Mouse (Mus musculus): ENCODE measurements around the gene Ankrd65. TPM values are rescaled to one million over a fixed set of nuclear protein-coding genes. Genes with fewer than 3 reads are reported as not detected.
"Not testable (repeated sequence)": the region's sequence is repeated elsewhere in the genome, so short reads cannot be mapped to it uniquely, and the experiment has no call there.

The Ankrd65 gene
- 0.18 TPM in 1 of 2 replicates, not detected in the other for polyA plus RNA-seq (2015; fragmentation: Nextera tagmentation; extraction: Ambion mirVana)

DNA sequence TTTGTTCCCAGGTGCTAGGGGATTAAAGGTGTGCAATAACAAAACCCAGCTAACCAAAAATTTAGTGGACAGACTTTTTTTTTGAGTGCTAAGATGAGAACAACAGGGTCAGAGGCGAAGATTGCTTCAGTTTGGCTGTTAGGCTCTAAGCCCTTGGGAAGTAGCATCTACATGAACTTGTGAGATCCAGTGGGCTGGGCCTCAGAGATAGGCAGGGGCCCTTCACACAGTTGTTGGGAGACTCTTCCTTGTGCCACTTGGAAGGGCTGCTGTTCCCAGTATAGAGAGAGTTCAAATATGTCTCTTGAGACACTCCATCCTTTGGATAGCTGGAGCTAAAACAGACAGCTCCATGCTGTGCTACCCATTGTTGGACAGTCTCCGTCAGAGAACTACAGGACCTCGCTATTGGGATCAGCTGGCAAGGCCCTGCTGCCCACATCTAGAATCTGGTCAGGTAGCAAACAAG, at the start of gene Ankrd65:
Gene Ankrd65 (plus strand): TSS at position 419 of the 469 bp plus-strand sequence.
- Histone ChIP-seq H3K9ac (no peak within 1 kb of the TSS), H3K27me3 (peaks cover 10% of the 10 kb centered on the region), H3K27ac (no peak within 1 kb of the TSS), H3K4me2 (no peak within 1 kb of the TSS), H3K9me3 (replicated peaks) (no peaks in the 10 kb centered on the region), H3K4me3 (no peak within 1 kb of the TSS), H3K36me3 (ENCODE audit: poor library complexity, severe bottlenecking) (no peaks in the 10 kb centered on the region), H3K4me1 (peaks cover 3% of the 10 kb centered on the region; the same call in 1 of the 2 replicates)
- 76% methylated on average over 3 of the region's 3 CpGs for WGBS
- no peak for ATAC-seq

GRCm38 (mm10) chr4:155740681-155741080, 49.6 kb upstream of the Ankrd65 start:
- not testable (repeated sequence) for H3K4me3 ChIP-seq; H3K9ac ChIP-seq; H3K27ac ChIP-seq; ATAC-seq; H3K27me3 ChIP-seq; H3K9me3 ChIP-seq (replicated peaks); H3K4me2 ChIP-seq
- Histone ChIP-seq H3K4me1 (peaks cover 11% of the 10 kb centered on the region), H3K36me3 (ENCODE audit: poor library complexity, severe bottlenecking) (peaks cover 86% of the 10 kb centered on the region)
- WGBS: 91% methylated on average over 10 of the region's 10 CpGs

GRCm38 (mm10) chr4:155742684-155743083, 47.6 kb upstream of the Ankrd65 start:
- Histone ChIP-seq H3K9me3 (replicated peaks) (no peaks in the 10 kb centered on the region), H3K4me1 (no peaks in the 10 kb centered on the region), H3K27me3 (no peaks in the 10 kb centered on the region), H3K9ac (no peak overlapping the region), H3K4me2 (no peak overlapping the region), H3K27ac (no peak overlapping the region), H3K36me3 (ENCODE audit: poor library complexity, severe bottlenecking) (peaks cover 95% of the 10 kb centered on the region), H3K4me3 (no peak overlapping the region)
- 94% methylated on average over 5 of the region's 5 CpGs for WGBS
- no peak for ATAC-seq

DNA sequence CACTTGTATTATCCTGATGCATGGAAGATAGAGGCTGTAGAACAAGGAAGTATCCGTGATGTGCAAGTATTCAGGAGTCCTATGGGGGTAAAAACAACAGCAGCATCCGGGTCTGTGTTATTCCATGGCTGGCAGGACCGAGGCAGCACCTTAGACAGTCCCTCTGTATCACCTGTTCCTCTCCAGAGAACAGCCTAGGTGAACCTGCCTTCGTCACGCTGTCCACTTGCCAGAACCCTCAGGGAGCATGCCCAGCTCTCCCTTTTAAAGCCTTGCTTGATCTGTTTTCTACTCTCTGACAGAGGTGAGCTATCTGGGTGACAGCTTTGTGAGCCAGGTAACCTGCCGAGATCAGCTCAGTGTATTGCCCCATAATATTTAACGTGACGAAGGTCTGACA, 45.8 kb upstream of the Ankrd65 start:
- 92% methylated on average over 8 of the region's 8 CpGs for WGBS
- Histone ChIP-seq H3K27ac (no peak overlapping the region), H3K36me3 (ENCODE audit: poor library complexity, severe bottlenecking) (peaks cover 98% of the 10 kb centered on the region), H3K4me2 (no peak overlapping the region), H3K4me1 (no peaks in the 10 kb centered on the region), H3K9me3 (replicated peaks) (no peaks in the 10 kb centered on the region), H3K9ac (no peak overlapping the region), H3K27me3 (no peaks in the 10 kb centered on the region), H3K4me3 (no peak overlapping the region)
- ATAC-seq: no peak

DNA sequence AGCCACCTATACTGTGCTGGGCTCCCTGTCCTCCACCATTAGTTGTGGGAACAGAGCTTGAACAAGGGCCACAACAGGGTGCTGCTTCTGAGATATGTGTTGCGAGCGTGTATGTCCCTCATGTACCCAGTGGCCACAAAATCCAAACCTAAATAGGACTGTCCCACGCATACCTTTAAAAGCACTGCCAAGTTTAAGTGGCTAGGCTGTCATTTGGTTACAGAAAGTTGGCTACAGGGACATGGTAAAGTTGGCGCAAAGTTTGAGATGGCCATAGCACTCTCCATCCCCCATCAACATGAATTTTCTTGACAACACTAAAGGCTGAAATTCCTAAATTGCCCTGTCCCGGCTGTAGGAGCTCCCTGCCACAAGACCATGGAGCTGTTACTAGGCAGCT, 45.1 kb upstream of the Ankrd65 start:
- Histone ChIP-seq H3K27ac (no peak overlapping the region), H3K36me3 (ENCODE audit: poor library complexity, severe bottlenecking) (peaks cover 98% of the 10 kb centered on the region), H3K4me1 (no peaks in the 10 kb centered on the region), H3K4me3 (no peak overlapping the region), H3K9me3 (replicated peaks) (no peaks in the 10 kb centered on the region), H3K27me3 (no peaks in the 10 kb centered on the region), H3K9ac (no peak overlapping the region), H3K4me2 (no peak overlapping the region)
- WGBS: 95% methylated on average over 5 of the region's 5 CpGs
- no peak for ATAC-seq

DNA sequence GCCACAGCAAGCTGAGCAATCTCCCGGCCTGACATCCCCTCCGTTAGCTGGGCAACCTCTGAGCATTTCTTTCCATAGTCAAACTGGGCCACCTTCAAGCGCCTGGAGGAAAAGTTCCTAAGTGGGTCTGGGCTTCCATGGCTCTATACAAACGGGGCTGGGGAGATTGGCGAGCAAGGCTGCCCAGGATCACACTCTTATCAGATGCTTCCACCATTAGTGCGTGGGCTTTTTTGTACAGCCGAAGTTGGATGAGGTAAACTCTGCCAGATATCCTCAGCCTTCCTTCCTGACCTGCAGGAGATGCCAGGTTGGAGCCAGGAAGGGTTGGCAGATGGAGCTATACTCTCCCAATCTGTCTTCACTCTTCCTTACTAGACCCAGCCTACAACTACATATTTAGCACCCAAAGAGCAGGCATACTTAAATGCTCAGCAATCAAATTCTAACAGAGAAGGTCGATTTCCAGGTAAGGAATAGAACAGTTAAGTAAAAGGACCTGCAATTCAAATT, 44.1 kb upstream of the Ankrd65 start:
- peaks cover 98% of the 10 kb centered on the region for H3K36me3 ChIP-seq (ENCODE audit: poor library complexity, severe bottlenecking)
- H3K4me2 ChIP-seq: no peak overlapping the region
- H3K27ac ChIP-seq: no peak overlapping the region
- no peaks in the 10 kb centered on the region for H3K9me3 ChIP-seq (replicated peaks)
- H3K4me1 ChIP-seq: no peaks in the 10 kb centered on the region
- 88% methylated on average over 8 of the region's 8 CpGs for WGBS
- H3K27me3 ChIP-seq: no peaks in the 10 kb centered on the region
- H3K9ac ChIP-seq: no peak overlapping the region
- no peak for ATAC-seq
- H3K4me3 ChIP-seq: no peak overlapping the region

GRCm38 (mm10) chr4:155746575-155747490, 43.4 kb upstream of the Ankrd65 start:
- no peaks in the 10 kb centered on the region for H3K4me1 ChIP-seq
- H3K27ac ChIP-seq: no peak overlapping the region
- no peak overlapping the region; the same call in 1 of the 2 replicates for H3K9ac ChIP-seq
- H3K4me3 ChIP-seq: no peak overlapping the region
- no peaks in the 10 kb centered on the region for H3K27me3 ChIP-seq
- ATAC-seq: no peak
- peaks cover 98% of the 10 kb centered on the region for H3K36me3 ChIP-seq (ENCODE audit: poor library complexity, severe bottlenecking)
- no peak overlapping the region for H3K4me2 ChIP-seq
- H3K9me3 ChIP-seq (replicated peaks): no peaks in the 10 kb centered on the region
- WGBS: 85% methylated on average over 17 of the region's 17 CpGs

- no peak for ATAC-seq
- H3K27ac ChIP-seq: no peak overlapping the region
- no peaks in the 10 kb centered on the region for H3K27me3 ChIP-seq
- peaks cover 30% of the 10 kb centered on the region for H3K4me1 ChIP-seq
- H3K36me3 ChIP-seq (ENCODE audit: poor library complexity, severe bottlenecking): peaks cover 47% of the 10 kb centered on the region
- no peak overlapping the region for H3K4me3 ChIP-seq
- H3K4me2 ChIP-seq: no peak overlapping the region
- WGBS: 89% methylated on average over 12 of the region's 12 CpGs
- H3K9ac ChIP-seq: no peak overlapping the region
- H3K9me3 ChIP-seq (replicated peaks): no peaks in the 10 kb centered on the region
Observed at GRCm38 (mm10) chr4:155757011-155757410, 33.2 kb upstream of the Ankrd65 start.

DNA sequence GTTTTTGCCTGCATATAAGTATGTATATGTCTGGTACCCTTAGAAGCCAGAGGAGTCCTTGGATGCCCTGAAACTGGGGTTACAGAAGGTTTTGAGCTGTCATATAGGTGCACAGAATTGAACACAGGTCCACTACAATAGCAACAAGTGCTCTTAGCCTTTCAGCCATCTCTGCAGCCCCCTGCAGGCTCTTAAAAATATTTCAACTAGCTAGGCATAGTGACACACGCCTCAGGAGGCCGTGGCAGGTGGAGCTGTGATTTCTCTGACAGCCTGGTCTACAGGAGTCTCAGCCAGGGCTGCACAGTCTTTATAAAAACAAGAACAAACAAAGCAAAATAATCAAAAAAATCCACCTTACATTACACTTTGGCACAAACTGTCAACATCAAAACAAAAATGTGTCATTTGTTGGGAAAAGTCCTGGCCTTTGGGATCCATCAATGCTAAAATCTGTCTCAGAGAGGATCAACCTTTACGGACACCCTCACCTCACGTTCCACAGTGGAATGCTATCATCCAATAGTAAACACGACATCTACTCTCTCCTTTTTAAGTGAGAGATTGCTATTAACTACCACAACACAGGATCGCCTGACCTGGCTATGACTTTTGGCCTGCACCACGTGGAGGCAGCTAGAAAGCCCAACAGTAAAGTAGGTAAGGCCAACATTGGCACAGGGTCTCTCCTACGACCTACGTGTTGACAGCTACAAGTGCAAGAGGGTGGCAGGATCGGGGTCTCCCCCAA, 30.2 kb upstream of the Ankrd65 start:
- peak; percentile 37 for ATAC-seq
- Histone ChIP-seq H3K4me1 (peaks cover 30% of the 10 kb centered on the region), H3K36me3 (ENCODE audit: poor library complexity, severe bottlenecking) (peaks cover 21% of the 10 kb centered on the region), H3K27ac (no peak overlapping the region), H3K9ac (peak overlapping the region; percentile 83), H3K4me3 (peak overlapping the region; percentile 86), H3K9me3 (replicated peaks) (no peaks in the 10 kb centered on the region), H3K27me3 (no peaks in the 10 kb centered on the region), H3K4me2 (peak overlapping the region; percentile 97)
- 3% methylated on average over 10 of the region's 10 CpGs for WGBS

DNA sequence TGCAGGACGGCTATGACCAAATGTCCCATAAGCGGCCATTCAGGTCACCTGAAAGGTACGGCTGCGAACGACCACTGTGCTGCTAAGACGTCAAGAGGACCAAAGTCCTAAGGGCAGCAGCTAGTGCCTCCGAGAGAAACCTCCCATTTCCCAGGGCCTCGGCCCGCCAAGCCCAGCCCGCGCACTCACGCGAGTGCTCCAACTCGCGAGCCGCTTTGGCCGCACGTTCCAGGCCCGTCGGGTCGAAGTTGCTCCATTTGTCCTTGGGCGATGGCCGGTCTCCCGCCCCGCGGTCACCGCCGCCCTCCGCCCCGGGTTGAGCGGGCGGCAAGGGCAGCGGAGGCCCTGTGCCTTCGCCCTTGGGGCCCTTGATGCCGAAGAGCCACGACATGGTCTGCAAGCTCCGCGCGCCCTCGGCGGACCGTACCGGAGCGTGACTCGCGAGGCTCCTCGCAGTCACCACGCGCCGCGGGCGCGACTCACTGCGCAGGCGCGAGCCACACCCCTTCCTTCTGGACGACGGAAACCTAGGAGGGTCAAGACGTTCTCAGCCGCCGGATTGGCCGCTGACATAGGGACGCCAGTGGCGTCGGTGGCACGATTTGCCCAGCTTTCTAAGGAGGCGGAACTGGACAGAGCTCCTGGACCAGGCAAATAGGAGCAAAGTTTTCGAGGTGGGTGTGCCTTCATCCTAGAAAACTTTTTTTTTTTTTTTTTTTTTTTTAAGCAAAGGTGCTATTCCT, 29.5 kb upstream of the Ankrd65 start, which contains the start of gene Atad3a:
Gene Atad3a (minus strand): TSS at position 481 of the 743 bp plus-strand sequence.
- Histone ChIP-seq H3K27me3 (no peaks in the 10 kb centered on the region), H3K4me2 (peak within 1 kb of the TSS; percentile 97), H3K4me1 (peaks cover 30% of the 10 kb centered on the region), H3K27ac (no peak within 1 kb of the TSS), H3K9ac (peak within 1 kb of the TSS; percentile 83), H3K36me3 (ENCODE audit: poor library complexity, severe bottlenecking) (peaks cover 13% of the 10 kb centered on the region), H3K9me3 (replicated peaks) (no peaks in the 10 kb centered on the region), H3K4me3 (peak within 1 kb of the TSS; percentile 86)
- under 1% methylated on average over 61 of the region's 68 CpGs for WGBS
- peak; percentile 97 for ATAC-seq

DNA sequence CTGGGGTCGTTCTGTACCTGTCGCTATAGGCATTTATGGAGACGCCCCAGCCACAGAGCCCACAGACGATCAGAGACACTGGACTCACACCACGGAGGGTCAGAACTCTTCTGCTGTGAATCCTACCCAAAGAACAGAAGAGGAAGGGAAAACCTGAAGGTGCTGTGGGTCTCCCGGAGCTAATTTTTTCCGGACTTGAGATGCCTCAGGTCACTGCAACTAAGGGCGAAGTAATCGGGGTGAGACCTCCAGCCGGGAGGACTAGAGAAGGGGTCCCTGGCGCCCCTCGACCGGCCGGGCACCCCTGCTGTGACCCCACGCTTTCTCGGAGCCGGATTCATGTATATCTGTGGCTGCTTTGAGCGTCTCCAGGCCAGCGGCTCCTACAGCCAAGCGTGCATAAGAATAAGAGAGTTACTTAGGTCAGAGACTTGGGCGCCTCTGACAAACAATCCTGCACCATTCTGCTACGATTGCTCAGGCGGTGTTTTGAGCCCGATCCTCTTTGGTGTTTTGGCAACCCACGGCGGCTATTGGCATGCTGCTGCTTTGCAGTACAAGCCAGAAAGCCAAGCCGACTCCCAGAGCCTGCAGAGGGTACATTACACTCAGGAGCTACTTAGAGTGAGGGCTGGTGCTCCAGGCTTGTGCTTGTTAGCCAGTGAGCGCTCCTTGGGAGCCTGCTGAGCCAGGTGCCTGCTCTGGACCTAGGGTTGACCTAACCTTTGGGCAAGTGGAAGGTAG, 28.7 kb upstream of the Ankrd65 start:
- peak overlapping the region; percentile 83 for H3K9ac ChIP-seq
- peak overlapping the region; percentile 97 for H3K4me2 ChIP-seq
- no peaks in the 10 kb centered on the region for H3K27me3 ChIP-seq
- ATAC-seq: no peak
- peaks cover 30% of the 10 kb centered on the region for H3K4me1 ChIP-seq
- H3K9me3 ChIP-seq (replicated peaks): no peaks in the 10 kb centered on the region
- H3K36me3 ChIP-seq (ENCODE audit: poor library complexity, severe bottlenecking): peaks cover 6% of the 10 kb centered on the region; the same call in 1 of the 2 replicates
- peak overlapping the region; percentile 86 for H3K4me3 ChIP-seq
- H3K27ac ChIP-seq: no peak overlapping the region
- WGBS: 2% methylated on average over 28 of the region's 28 CpGs
